Comparison of ENCODE assay signal across 20 mouse cellular contexts in genomic region chr19:3753240-3753633, GRCm38 (mm10).
"Had no signal": no experiment of that assay in that cellular context is flagged by ENCODE, and none has a peak within 500 bp of the region (broad histone marks: within the 10 kb centered on the region; RNA-seq: fewer than 3 reads in every experiment).

No protein-coding gene starts in this region.

- H3K27me3 ChIP-seq: liver, embryonic 15.5 days; midbrain, embryonic 13.5 days; neural tube, embryonic 13.5 days; neural tube, embryonic 15.5 days had no signal

- H3K4me2 ChIP-seq: liver, embryonic 13.5 days; liver, embryonic 15.5 days; lung, embryonic 14.5 days; midbrain, embryonic 13.5 days; neural tube, embryonic 13.5 days; neural tube, embryonic 15.5 days had no signal

- H3K4me3 ChIP-seq: liver, embryonic 13.5 days; liver, embryonic 15.5 days; midbrain, embryonic 10.5 days; midbrain, embryonic 13.5 days; myocyte; neural tube, embryonic 13.5 days; neural tube, embryonic 15.5 days had no signal

- H3K9me3 ChIP-seq: liver, embryonic 15.5 days; midbrain, embryonic 13.5 days; neural tube, embryonic 13.5 days; neural tube, embryonic 15.5 days had no signal

- H3K9ac ChIP-seq: liver, embryonic 13.5 days; liver, embryonic 15.5 days; lung, embryonic 14.5 days; midbrain, embryonic 13.5 days; neural tube, embryonic 13.5 days; neural tube, embryonic 15.5 days had no signal

- DNase-seq: liver, embryonic 13.5 days; lung, adult 18-20 months; lung, embryonic 14.5 days; lung, postnatal 10 days; lung, postnatal 4 days; retina, postnatal 1 day; right cerebral cortex, adult 18-20 months; right cerebral cortex, postnatal 25 days; right cerebral cortex, postnatal 4 days; spleen, adult 18-20 months; thymus, adult 2 months; thymus, postnatal 25 days; thymus, postnatal 4 days had no signal

- H3K36me3 ChIP-seq: liver, embryonic 13.5 days; liver, embryonic 15.5 days; midbrain, embryonic 10.5 days; midbrain, embryonic 13.5 days; neural tube, embryonic 13.5 days; neural tube, embryonic 15.5 days had no signal

- H3K27ac ChIP-seq: liver, embryonic 13.5 days; liver, embryonic 15.5 days; midbrain, embryonic 10.5 days; midbrain, embryonic 13.5 days; neural tube, embryonic 13.5 days; neural tube, embryonic 15.5 days had no signal

- H3K4me1 ChIP-seq: liver, embryonic 13.5 days; liver, embryonic 15.5 days; midbrain, embryonic 10.5 days; midbrain, embryonic 13.5 days; neural tube, embryonic 13.5 days; neural tube, embryonic 15.5 days had no signal

- ATAC-seq: midbrain, embryonic 13.5 days; midbrain, embryonic 16.5 days had no signal
